Mouse (Mus musculus): ENCODE measurements around the gene Fkbp11. TPM values are rescaled to one million over a fixed set of nuclear protein-coding genes. Genes with fewer than 3 reads are reported as not detected.
A peak's percentile ranks its signal among the peaks of the same experiment; 100 is the strongest.

The Fkbp11 gene
- total RNA-seq, 1 experiment, result 105 TPM

GRCm38 (mm10) chr15:98775533-98775932 lies 47.5 kb upstream of the Fkbp11 start:
- DNase-seq (ENCODE audit: low read depth, low spot score), result no peak
- no peak overlapping the region for H3K4me3 ChIP-seq (ENCODE audit: insufficient read depth in 1 of 2, low read depth in 1 of 2, low read length in 2 of 2, poor library complexity in 1 of 2, severe bottlenecking in 1 of 2)

GRCm38 (mm10) chr15:98774096-98774495 lies 46.1 kb upstream of the Fkbp11 start:
- Histone ChIP-seq H3K36me3 (ENCODE audit: control insufficient read depth, insufficient read depth, low read length, poor library complexity, severe bottlenecking) (no peaks in the 10 kb centered on the region), H3K27ac (ENCODE audit: insufficient read depth, low read depth, low read length, poor library complexity, severe bottlenecking) (no peak overlapping the region), H3K4me3 (ENCODE audit: insufficient read depth in 1 of 2, low read depth in 1 of 2, low read length in 2 of 2, poor library complexity in 1 of 2, severe bottlenecking in 1 of 2) (no peak overlapping the region), H3K9ac (ENCODE audit: insufficient read depth, low read depth, low read length, poor library complexity, severe bottlenecking) (no peak overlapping the region), H3K9me3 (ENCODE audit: control insufficient read depth, insufficient read depth, low read depth, low read length) (no peaks in the 10 kb centered on the region), H3K4me1 (ENCODE audit: control insufficient read depth in 2 of 2, insufficient read depth in 2 of 2, low read length in 2 of 2, poor library complexity in 1 of 2) (peaks cover 0 to 18% of the 10 kb centered on the region in 2 experiments; a peak in 2 of 4 replicates)
- in situ Hi-C loops (cut with MboI; ENCODE audit: low sequenced_read_pairs in 2 of 2, unreplicated experiment in 2 of 2), result no loop called here
- no peak for TF ChIP-seq HCFC1 (IDR thresholded peaks at IDR 0.05; ENCODE audit: borderline replicate concordance, insufficient read depth, low read length)
- no peak for TF ChIP-seq ZNF384 (IDR thresholded peaks at IDR 0.05; ENCODE audit: low read depth, low read length)
- no peak for TF ChIP-seq ZC3H11A (IDR thresholded peaks at IDR 0.05; ENCODE audit: borderline replicate concordance, low read depth, low read length)
- TF ChIP-seq CHD2 (IDR thresholded peaks at IDR 0.05; ENCODE audit: low read depth, low read length), result no peak
- no peak for TF ChIP-seq MAFK (IDR thresholded peaks at IDR 0.05; ENCODE audit: insufficient read depth, low read depth, low read length)
- no peak for DNase-seq (ENCODE audit: low read depth, low spot score)

More at GRCm38 (mm10) chr15:98775533-98775932, 47.5 kb upstream of the Fkbp11 start:
- H3K9me3 ChIP-seq (ENCODE audit: control insufficient read depth, insufficient read depth, low read depth, low read length), result no peaks in the 10 kb centered on the region
- TF ChIP-seq HCFC1 (IDR thresholded peaks at IDR 0.05; ENCODE audit: borderline replicate concordance, insufficient read depth, low read length) (no peak), ZC3H11A (IDR thresholded peaks at IDR 0.05; ENCODE audit: borderline replicate concordance, low read depth, low read length) (no peak), CHD2 (IDR thresholded peaks at IDR 0.05; ENCODE audit: low read depth, low read length) (no peak), MAFK (IDR thresholded peaks at IDR 0.05; ENCODE audit: insufficient read depth, low read depth, low read length) (no peak), ZNF384 (IDR thresholded peaks at IDR 0.05; ENCODE audit: low read depth, low read length) (no peak)
- H3K9ac ChIP-seq (ENCODE audit: insufficient read depth, low read depth, low read length, poor library complexity, severe bottlenecking), result no peak overlapping the region
- H3K36me3 ChIP-seq (ENCODE audit: control insufficient read depth, insufficient read depth, low read length, poor library complexity, severe bottlenecking), result no peaks in the 10 kb centered on the region
- H3K27ac ChIP-seq (ENCODE audit: insufficient read depth, low read depth, low read length, poor library complexity, severe bottlenecking), result no peak overlapping the region
- peaks cover 0 to 21% of the 10 kb centered on the region in 2 experiments; a peak in 2 of 4 replicates for H3K4me1 ChIP-seq (ENCODE audit: control insufficient read depth in 2 of 2, insufficient read depth in 2 of 2, low read length in 2 of 2, poor library complexity in 1 of 2)
- in situ Hi-C loops (cut with MboI; ENCODE audit: low sequenced_read_pairs in 2 of 2, unreplicated experiment in 2 of 2), result loop anchor here (5.0 to 25.0 kb wide), 2 partner anchors 312 to 322 kb away; partner anchors contain the start of genes C1ql4 (in 1 of the 2) and Dnajc22 (in 1 of the 2)

- Histone ChIP-seq H3K4me3 (ENCODE audit: insufficient read depth in 1 of 2, low read depth in 1 of 2, low read length in 2 of 2, poor library complexity in 1 of 2, severe bottlenecking in 1 of 2) (peak overlapping the region; percentile 26 to 33; a peak in 3 of 4 replicates), H3K27ac (ENCODE audit: insufficient read depth, low read depth, low read length, poor library complexity, severe bottlenecking) (no peak overlapping the region), H3K9me3 (ENCODE audit: control insufficient read depth, insufficient read depth, low read depth, low read length) (no peaks in the 10 kb centered on the region), H3K36me3 (ENCODE audit: control insufficient read depth, insufficient read depth, low read length, poor library complexity, severe bottlenecking) (no peaks in the 10 kb centered on the region), H3K9ac (ENCODE audit: insufficient read depth, low read depth, low read length, poor library complexity, severe bottlenecking) (peak overlapping the region; percentile 22; the same call in 1 of the 2 replicates), H3K4me1 (ENCODE audit: control insufficient read depth in 2 of 2, insufficient read depth in 2 of 2, low read length in 2 of 2, poor library complexity in 1 of 2) (peaks cover 0 to 14% of the 10 kb centered on the region in 2 experiments; a peak in 2 of 4 replicates)
- in situ Hi-C loops (cut with MboI; ENCODE audit: low sequenced_read_pairs in 2 of 2, unreplicated experiment in 2 of 2), result no loop called here
- TF ChIP-seq ZC3H11A (IDR thresholded peaks at IDR 0.05; ENCODE audit: borderline replicate concordance, low read depth, low read length), result no peak
- TF ChIP-seq MAFK (IDR thresholded peaks at IDR 0.05; ENCODE audit: insufficient read depth, low read depth, low read length), result no peak
- TF ChIP-seq HCFC1 (IDR thresholded peaks at IDR 0.05; ENCODE audit: borderline replicate concordance, insufficient read depth, low read length), result no peak
- TF ChIP-seq ZNF384 (IDR thresholded peaks at IDR 0.05; ENCODE audit: low read depth, low read length), result no peak
- TF ChIP-seq CHD2 (IDR thresholded peaks at IDR 0.05; ENCODE audit: low read depth, low read length), result no peak
- no peak for DNase-seq (ENCODE audit: low read depth, low spot score)
These were observed 44.7 kb upstream of the Fkbp11 start for GRCm38 (mm10) chr15:98772511-98773211.

- no peak for TF ChIP-seq HCFC1 (IDR thresholded peaks at IDR 0.05; ENCODE audit: borderline replicate concordance, insufficient read depth, low read length)
- TF ChIP-seq ZC3H11A (IDR thresholded peaks at IDR 0.05; ENCODE audit: borderline replicate concordance, low read depth, low read length), result no peak
- TF ChIP-seq ZNF384 (IDR thresholded peaks at IDR 0.05; ENCODE audit: low read depth, low read length), result no peak
- TF ChIP-seq CHD2 (IDR thresholded peaks at IDR 0.05; ENCODE audit: low read depth, low read length), result no peak
- no peak for TF ChIP-seq MAFK (IDR thresholded peaks at IDR 0.05; ENCODE audit: insufficient read depth, low read depth, low read length)
- Histone ChIP-seq H3K36me3 (ENCODE audit: control insufficient read depth, insufficient read depth, low read length, poor library complexity, severe bottlenecking) (no peaks in the 10 kb centered on the region), H3K27ac (ENCODE audit: insufficient read depth, low read depth, low read length, poor library complexity, severe bottlenecking) (no peak overlapping the region), H3K9ac (ENCODE audit: insufficient read depth, low read depth, low read length, poor library complexity, severe bottlenecking) (no peak overlapping the region), H3K4me3 (ENCODE audit: insufficient read depth in 1 of 2, low read depth in 1 of 2, low read length in 2 of 2, poor library complexity in 1 of 2, severe bottlenecking in 1 of 2) (peak overlapping the region; percentile 26 to 33; a peak in 3 of 4 replicates), H3K9me3 (ENCODE audit: control insufficient read depth, insufficient read depth, low read depth, low read length) (no peaks in the 10 kb centered on the region), H3K4me1 (ENCODE audit: control insufficient read depth in 2 of 2, insufficient read depth in 2 of 2, low read length in 2 of 2, poor library complexity in 1 of 2) (peaks cover 0 to 12% of the 10 kb centered on the region in 2 experiments; a peak in 2 of 4 replicates)
- in situ Hi-C loops (cut with MboI; ENCODE audit: low sequenced_read_pairs in 2 of 2, unreplicated experiment in 2 of 2), result no loop called here
- no peak for DNase-seq (ENCODE audit: low read depth, low spot score)
These were observed 43.9 kb upstream of the Fkbp11 start for GRCm38 (mm10) chr15:98771813-98772425.

All from ES-E14 (cell line).